8 mouse cellular contexts compared by ENCODE assay signal in genomic region chr2:122235425-122235824, GRCm38 (mm10). TPM values are rescaled to one million over a fixed set of nuclear protein-coding genes. Genes with fewer than 3 reads are reported as not detected.
DNase-seq lines count a peak whose midpoint lies in the region; ATAC-seq lines count a peak whose summit lies in the region.

No protein-coding gene starts in this region.

- peak overlapping the region; percentile 74 for H3K4me3 ChIP-seq in heart, embryonic 10.5 days
- peak overlapping the region; percentile 55 for H3K4me3 ChIP-seq in forebrain, embryonic 12.5 days (replicated peaks)
- peak overlapping the region; percentile 47 for H3K4me3 ChIP-seq in kidney, embryonic 14.5 days (ENCODE audit: low read length)
- peak overlapping the region; percentile 55 for H3K4me3 ChIP-seq in midbrain, embryonic 13.5 days (replicated peaks)

- peak overlapping the region; percentile 84 for H3K4me2 ChIP-seq in forebrain, embryonic 12.5 days
- H3K4me2 ChIP-seq in kidney, embryonic 14.5 days (replicated peaks; ENCODE audit: low read depth, low read length) = peak overlapping the region; percentile 67
- peak overlapping the region; percentile 74 for H3K4me2 ChIP-seq in midbrain, embryonic 13.5 days (replicated peaks)

- H3K9me3 ChIP-seq in heart, embryonic 10.5 days = no peaks in the 10 kb centered on the region
- no peaks in the 10 kb centered on the region for H3K9me3 ChIP-seq in forebrain, embryonic 12.5 days
- H3K9me3 ChIP-seq in kidney, embryonic 14.5 days (ENCODE audit: control insufficient read depth, low read length) = no peaks in the 10 kb centered on the region
- no peaks in the 10 kb centered on the region for H3K9me3 ChIP-seq in midbrain, embryonic 13.5 days

- no peak overlapping the region; the same call in 1 of the 2 replicates for H3K9ac ChIP-seq in forebrain, embryonic 12.5 days
- no peak overlapping the region for H3K9ac ChIP-seq in kidney, embryonic 14.5 days (ENCODE audit: low read depth, low read length)
- H3K9ac ChIP-seq in midbrain, embryonic 13.5 days (replicated peaks) = no peak overlapping the region

- no peak for DNase-seq in heart, embryonic 10.5 days (ENCODE audit: low spot score)
- DNase-seq in heart, adult 9 months (ENCODE audit: low spot score in 2 of 2) = no peak
- DNase-seq in adrenal gland, postnatal 14 days = no peak
- no peak for DNase-seq in thymus, postnatal 10 days (ENCODE audit: low spot score in 2 of 2)

- H3K27ac ChIP-seq in heart, embryonic 10.5 days = peak overlapping the region; percentile 87
- H3K27ac ChIP-seq in forebrain, embryonic 12.5 days = no peak overlapping the region
- H3K27ac ChIP-seq in kidney, embryonic 14.5 days (ENCODE audit: low read depth, low read length) = no peak overlapping the region
- no peak overlapping the region for H3K27ac ChIP-seq in midbrain, embryonic 13.5 days

- H3K36me3 ChIP-seq in heart, embryonic 10.5 days = no peaks in the 10 kb centered on the region
- H3K36me3 ChIP-seq in forebrain, embryonic 12.5 days (replicated peaks) = no peaks in the 10 kb centered on the region
- no peaks in the 10 kb centered on the region for H3K36me3 ChIP-seq in kidney, embryonic 14.5 days (ENCODE audit: control insufficient read depth, insufficient read depth, low read length)
- H3K36me3 ChIP-seq in midbrain, embryonic 13.5 days = no peaks in the 10 kb centered on the region

- WGBS in heart, embryonic 10.5 days = 76% methylated on average over 2 of the region's 2 CpGs
- WGBS in forebrain, embryonic 12.5 days = 82% methylated on average over 2 of the region's 2 CpGs
- 72% methylated on average over 2 of the region's 2 CpGs for WGBS in kidney, embryonic 14.5 days
- 88% methylated on average over 2 of the region's 2 CpGs for WGBS in midbrain, embryonic 13.5 days

- peaks cover 8% of the 10 kb centered on the region for H3K4me1 ChIP-seq in heart, embryonic 10.5 days
- peaks cover 9% of the 10 kb centered on the region; the same call in 1 of the 2 replicates for H3K4me1 ChIP-seq in forebrain, embryonic 12.5 days
- no peaks in the 10 kb centered on the region for H3K4me1 ChIP-seq in kidney, embryonic 14.5 days (ENCODE audit: control insufficient read depth, insufficient read depth, low read length)
- H3K4me1 ChIP-seq in midbrain, embryonic 13.5 days (replicated peaks) = peaks cover 10% of the 10 kb centered on the region; the same call in 1 of the 2 replicates

- ATAC-seq in forebrain, embryonic 12.5 days (ENCODE audit: low FRiP score) = no peak
- ATAC-seq in kidney, embryonic 14.5 days (ENCODE audit: low FRiP score, low TSS enrichment) = no peak
- ATAC-seq in midbrain, embryonic 13.5 days = no peak
- ATAC-seq in CD4-positive, CD25-positive, alpha-beta regulatory T cell, adult 4 months = no peak

- no peaks in the 10 kb centered on the region for H3K27me3 ChIP-seq in heart, embryonic 10.5 days (ENCODE audit: insufficient read depth, poor library complexity, severe bottlenecking)
- 0 out of 2 replicates have a peak, but pooled peaks cover 4% of the 10 kb centered on the region for H3K27me3 ChIP-seq in forebrain, embryonic 12.5 days
- H3K27me3 ChIP-seq in kidney, embryonic 14.5 days (ENCODE audit: control insufficient read depth, insufficient read depth, low read length) = no peaks in the 10 kb centered on the region
- no peaks in the 10 kb centered on the region for H3K27me3 ChIP-seq in midbrain, embryonic 13.5 days

RNA-seq across cellular contexts. Expression of gene Sord, which starts 0.9 kb away (rescaled TPM):
- 40.8 and 41.3 TPM in 2 replicates for polyA plus RNA-seq in heart, embryonic 10.5 days (2016; fragmentation: Nextera tagmentation; extraction: Ambion mirVana)
- 23.9 and 24.3 TPM in 2 replicates for polyA plus RNA-seq in forebrain, embryonic 12.5 days (2016; fragmentation: Nextera tagmentation; extraction: Ambion mirVana)
- 13.6 and 24.0 TPM in 2 replicates for polyA plus RNA-seq in kidney, embryonic 14.5 days (2014; fragmentation: Nextera tagmentation; extraction: Ambion mirVana)
- polyA plus RNA-seq in midbrain, embryonic 13.5 days (2015; fragmentation: Nextera tagmentation; extraction: Ambion mirVana) = 18.2 and 20.0 TPM in 2 replicates
- 61.6 and 101 TPM in 2 replicates for total RNA-seq in adrenal gland, postnatal 14 days (2021)
- 1 to 10 TPM; 4.1 to 4.4 TPM for polyA plus RNA-seq in CD4-positive, CD25-positive, alpha-beta regulatory T cell, adult 4 months (2017; shearing (Covaris generic))

RNA-seq across cellular contexts. Expression of gene Terb2, which starts 49.4 kb away (rescaled TPM):
- not detected in 2 replicates for polyA plus RNA-seq in heart, embryonic 10.5 days (2016; fragmentation: Nextera tagmentation; extraction: Ambion mirVana)
- polyA plus RNA-seq in forebrain, embryonic 12.5 days (2016; fragmentation: Nextera tagmentation; extraction: Ambion mirVana) = not detected in 2 replicates
- polyA plus RNA-seq in kidney, embryonic 14.5 days (2014; fragmentation: Nextera tagmentation; extraction: Ambion mirVana) = not detected in 2 replicates
- polyA plus RNA-seq in midbrain, embryonic 13.5 days (2015; fragmentation: Nextera tagmentation; extraction: Ambion mirVana) = not detected in 2 replicates
- total RNA-seq in adrenal gland, postnatal 14 days (2021) = not detected in 2 replicates
- not detected for polyA plus RNA-seq in CD4-positive, CD25-positive, alpha-beta regulatory T cell, adult 4 months (2017; shearing (Covaris generic))

RNA-seq across cellular contexts. Expression of gene Patl2, which starts 49.4 kb away (rescaled TPM):
- 0.05 TPM in 1 of 2 replicates, not detected in the other for polyA plus RNA-seq in heart, embryonic 10.5 days (2016; fragmentation: Nextera tagmentation; extraction: Ambion mirVana)
- polyA plus RNA-seq in forebrain, embryonic 12.5 days (2016; fragmentation: Nextera tagmentation; extraction: Ambion mirVana) = not detected in 2 replicates
- polyA plus RNA-seq in kidney, embryonic 14.5 days (2014; fragmentation: Nextera tagmentation; extraction: Ambion mirVana) = not detected in 2 replicates
- polyA plus RNA-seq in midbrain, embryonic 13.5 days (2015; fragmentation: Nextera tagmentation; extraction: Ambion mirVana) = not detected in 2 replicates
- total RNA-seq in adrenal gland, postnatal 14 days (2021) = 0.26 TPM in 1 of 2 replicates, not detected in the other
- polyA plus RNA-seq in CD4-positive, CD25-positive, alpha-beta regulatory T cell, adult 4 months (2017; shearing (Covaris generic)) = 1 to 10 TPM; 1.2 to 1.5 TPM
